Mouse (Mus musculus) liver (tissue): ENCODE measurements around the gene Slc2a10.

ENCODE experiments used
- DNase-seq: peaks from one replicate; pipeline ENCODE4 v3.0.0-alpha.2; 2020; ENCODE audit warnings: mixed read lengths

The Slc2a10 gene

GRCm38 (mm10) chr2:165563298-165564058 lies 59.9 kb downstream of the Slc2a10 start:
- DNase-seq: peak; percentile 9

GRCm38 (mm10) chr2:165564101-165564500 lies 60.5 kb downstream of the Slc2a10 start:
- no peak for DNase-seq

GRCm38 (mm10) chr2:165564620-165565019 lies 61.0 kb downstream of the Slc2a10 start:
- no peak for DNase-seq

GRCm38 (mm10) chr2:165566898-165567297 lies 63.3 kb downstream of the Slc2a10 start:
- DNase-seq: no peak

- DNase-seq: no peak
Measured at GRCm38 (mm10) chr2:165567820-165568219, 64.2 kb downstream of the Slc2a10 start.

GRCm38 (mm10) chr2:165568911-165569310 lies 65.3 kb downstream of the Slc2a10 start:
- no peak for DNase-seq
